Mouse (Mus musculus): ENCODE measurements around the gene Gpr137c.
A peak's percentile ranks its signal among the peaks of the same experiment; 100 is the strongest.

The Gpr137c gene

GRCm38 (mm10) chr14:45219281-45220089, at the start of gene Gpr137c:
Gpr137c (plus strand) TSS chr14:45219717.
- DNase-seq: peak; percentile 97 to 99

DNA sequence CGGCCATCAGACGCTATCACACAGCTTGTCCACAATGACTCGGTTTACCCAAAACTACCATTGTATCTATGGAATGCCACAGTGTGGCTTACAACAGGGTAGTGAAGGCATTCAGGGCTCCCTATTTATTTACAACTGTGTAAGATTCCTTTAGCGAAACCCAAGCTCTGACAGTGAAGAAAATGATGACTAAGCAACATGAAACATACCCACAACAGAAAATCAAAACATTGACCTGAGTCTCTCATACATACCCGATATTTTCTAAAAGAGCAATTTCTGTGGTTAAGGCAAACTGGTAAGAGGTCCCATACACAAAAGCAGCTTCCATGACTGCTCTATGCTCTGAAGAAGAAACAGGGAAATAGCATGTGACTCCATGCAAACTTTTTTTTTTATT, 47.3 kb upstream of the Gpr137c start:
- no peak for DNase-seq

DNA sequence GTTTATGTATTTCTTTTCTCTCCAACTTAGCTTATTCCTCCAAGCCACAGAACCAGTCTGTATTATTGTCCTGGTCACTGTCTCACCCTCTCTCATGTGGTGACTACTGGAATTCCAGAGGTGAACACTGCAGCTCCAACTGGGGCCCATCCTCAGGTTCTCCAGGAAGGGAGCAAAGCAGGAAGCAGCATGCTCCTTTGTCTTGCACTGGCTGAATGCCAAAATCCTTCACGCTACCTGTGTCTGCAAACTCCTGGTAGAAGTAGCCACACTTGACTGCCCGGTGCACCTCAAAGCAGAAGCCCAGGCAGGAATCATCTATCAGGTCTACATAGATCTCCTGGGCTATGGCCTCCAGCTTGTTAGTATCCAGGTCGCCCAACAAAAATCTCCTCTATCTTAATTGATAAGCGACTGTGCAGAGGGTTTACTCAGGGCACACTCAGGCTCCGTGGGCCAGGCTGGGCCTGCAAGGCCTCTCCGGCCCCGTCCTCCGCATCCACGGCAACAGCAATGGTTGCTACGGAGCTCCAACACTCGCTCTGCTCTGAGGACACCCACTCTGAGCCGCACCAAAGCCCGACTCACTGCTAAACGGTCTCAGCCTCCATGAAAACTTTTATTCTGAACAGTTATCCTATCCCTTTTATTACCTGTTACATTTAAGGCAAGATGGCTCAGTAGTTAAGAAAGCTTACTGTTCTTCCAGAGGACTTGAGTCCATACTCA, 44.3 kb upstream of the Gpr137c start:
- no peak for DNase-seq

DNA sequence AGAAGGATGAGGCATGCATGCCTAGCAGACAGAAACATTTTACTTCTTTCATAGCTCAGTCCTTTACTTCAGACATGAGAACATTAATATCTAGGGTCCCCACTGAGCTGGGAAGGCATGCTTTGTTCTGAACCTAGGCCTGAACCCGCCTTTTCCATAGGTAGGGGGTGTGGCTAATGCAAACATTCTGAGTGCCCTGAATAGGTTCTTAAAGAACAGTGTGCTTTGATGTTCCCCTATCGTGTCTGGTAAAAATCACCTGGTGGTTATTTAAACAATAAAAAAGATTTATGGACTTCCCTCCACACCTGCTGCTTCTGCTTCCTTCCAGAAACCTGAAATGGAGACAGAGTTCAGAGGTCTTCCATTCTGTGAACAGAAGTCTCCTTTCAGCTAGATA, 40.3 kb upstream of the Gpr137c start:
- DNase-seq: no peak

GRCm38 (mm10) chr14:45179606-45180005, 39.9 kb upstream of the Gpr137c start:
- DNase-seq: no peak

DNA sequence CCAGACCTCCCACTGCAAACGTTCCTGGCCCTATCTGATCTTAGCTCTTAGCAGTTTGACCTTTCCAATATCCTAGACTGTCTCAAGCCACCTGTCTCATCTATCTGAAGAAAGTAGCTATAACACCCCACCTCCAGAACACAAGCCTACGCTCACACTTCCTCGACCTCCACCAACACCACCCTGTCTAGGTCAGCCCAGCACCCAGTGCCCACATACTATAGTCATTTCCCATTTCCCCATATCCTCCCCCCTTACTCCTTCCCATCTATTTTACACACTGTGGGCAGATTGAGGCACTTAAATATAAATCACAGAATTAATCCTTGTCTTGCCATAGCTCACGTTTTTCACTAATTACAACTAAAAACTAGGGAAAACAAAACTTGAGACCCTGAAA, 37.9 kb upstream of the Gpr137c start:
- DNase-seq: no peak

GRCm38 (mm10) chr14:45190999-45191398, 28.5 kb upstream of the Gpr137c start:
- DNase-seq: no peak

DNA sequence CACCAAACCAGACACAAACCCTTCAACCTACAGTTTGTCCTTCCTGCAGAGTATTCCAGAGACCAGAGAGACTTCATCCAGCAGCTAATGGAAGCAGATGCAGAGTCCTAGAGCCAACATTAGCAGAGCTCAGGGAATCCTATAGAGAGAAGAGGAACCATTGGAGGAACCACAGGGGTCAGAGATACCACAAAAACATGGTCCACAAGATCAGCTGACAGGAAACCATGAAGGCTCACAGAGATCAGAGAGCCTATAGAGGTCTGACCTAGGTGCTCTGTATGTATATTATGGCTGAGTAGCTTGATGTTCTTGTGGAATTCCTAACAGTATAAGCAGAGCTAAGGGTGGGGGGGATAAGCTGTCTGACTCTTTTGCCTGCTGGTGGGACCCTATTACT, 18.9 kb upstream of the Gpr137c start:
- DNase-seq: no peak

DNA sequence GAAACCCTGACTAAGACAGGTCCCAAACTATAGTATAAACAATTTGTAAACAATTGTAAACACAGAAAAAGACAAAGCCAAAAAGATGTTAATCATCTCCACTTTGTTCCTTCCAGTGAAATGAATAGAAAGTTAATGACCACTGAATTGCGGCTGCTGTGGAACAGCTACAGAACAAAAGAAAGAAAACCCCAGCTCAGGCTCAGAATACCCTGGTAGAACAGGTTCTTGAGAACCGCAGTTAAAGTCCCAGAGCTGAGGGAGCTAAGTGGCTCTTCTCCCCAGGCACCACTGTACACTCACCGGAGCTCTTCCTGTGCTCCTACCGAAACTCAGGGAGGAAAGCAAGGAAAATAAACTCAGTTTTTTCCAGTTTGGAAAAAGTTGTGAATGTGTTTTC, 8.8 kb upstream of the Gpr137c start:
- DNase-seq: no peak

DNA sequence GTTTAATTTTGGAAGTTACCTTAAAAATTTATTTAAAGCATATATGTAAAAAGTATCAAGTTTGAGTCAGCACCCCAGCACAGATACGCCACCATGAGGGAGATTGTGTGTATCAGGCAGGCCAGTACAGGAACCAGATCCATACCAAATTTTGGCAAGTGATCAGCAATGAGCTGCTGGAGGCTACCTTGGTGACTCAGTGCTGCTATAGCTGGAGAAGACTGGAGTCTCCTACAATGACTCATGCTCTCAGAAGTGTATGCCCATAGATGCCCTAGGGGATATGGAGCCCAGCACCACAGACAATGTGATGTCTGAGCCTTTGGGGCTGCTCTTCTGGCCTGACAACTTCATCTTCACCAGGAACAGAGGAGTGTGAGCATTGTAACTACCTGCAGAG, 8.1 kb upstream of the Gpr137c start:
- no peak for DNase-seq

- no peak for DNase-seq
Observed at GRCm38 (mm10) chr14:45216711-45217340, 2.7 kb upstream of the Gpr137c start.

- no peak for DNase-seq
Observed at GRCm38 (mm10) chr14:45217693-45218092, 1.8 kb upstream of the Gpr137c start.

- peak; percentile 62 to 72 for DNase-seq
Observed at GRCm38 (mm10) chr14:45220090-45220956, 806 bp downstream of the Gpr137c start, which contains the start of gene Txndc16. Txndc16 (minus strand) TSS chr14:45220328.

- no peak for DNase-seq
Observed at GRCm38 (mm10) chr14:45220957-45221630, 1.6 kb downstream of the Gpr137c start.

DNA sequence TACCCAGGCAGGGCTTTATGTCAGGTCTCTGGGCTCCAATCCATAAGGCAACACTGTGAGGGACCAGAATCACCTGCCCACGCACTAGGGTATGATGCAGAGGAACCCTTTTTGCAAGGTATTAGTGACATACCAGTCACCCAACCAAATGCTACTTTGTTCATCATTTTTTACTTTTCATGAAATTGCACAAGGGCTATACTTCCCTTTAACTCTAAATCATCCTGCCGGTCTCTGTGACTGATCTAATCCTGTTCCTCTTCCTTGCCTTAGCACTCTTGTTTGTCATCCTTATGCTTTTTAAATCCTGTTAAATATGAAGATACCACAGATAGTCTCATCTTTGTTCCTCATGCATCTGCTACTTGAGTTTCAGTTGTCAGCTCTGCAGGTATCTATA, 19.5 kb downstream of the Gpr137c start:
- DNase-seq: no peak

DNA sequence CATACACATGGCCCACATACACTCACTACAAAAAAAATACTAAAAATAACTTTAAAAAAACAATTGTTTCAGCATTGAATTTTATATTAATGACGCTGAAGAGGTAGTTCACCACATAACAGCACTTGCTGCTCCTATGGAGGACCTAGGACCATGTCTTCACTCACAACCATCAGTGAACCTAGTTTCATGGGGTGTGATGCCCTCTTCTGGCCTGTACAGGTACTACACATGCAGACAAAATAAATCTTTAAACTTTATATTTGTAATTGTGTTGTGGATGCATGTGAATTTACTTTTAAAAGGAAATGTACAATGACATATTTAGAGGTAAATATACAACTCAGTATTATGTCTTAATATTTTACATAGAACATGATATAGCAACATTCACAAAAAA, 22.1 kb downstream of the Gpr137c start:
- DNase-seq: no peak

DNA sequence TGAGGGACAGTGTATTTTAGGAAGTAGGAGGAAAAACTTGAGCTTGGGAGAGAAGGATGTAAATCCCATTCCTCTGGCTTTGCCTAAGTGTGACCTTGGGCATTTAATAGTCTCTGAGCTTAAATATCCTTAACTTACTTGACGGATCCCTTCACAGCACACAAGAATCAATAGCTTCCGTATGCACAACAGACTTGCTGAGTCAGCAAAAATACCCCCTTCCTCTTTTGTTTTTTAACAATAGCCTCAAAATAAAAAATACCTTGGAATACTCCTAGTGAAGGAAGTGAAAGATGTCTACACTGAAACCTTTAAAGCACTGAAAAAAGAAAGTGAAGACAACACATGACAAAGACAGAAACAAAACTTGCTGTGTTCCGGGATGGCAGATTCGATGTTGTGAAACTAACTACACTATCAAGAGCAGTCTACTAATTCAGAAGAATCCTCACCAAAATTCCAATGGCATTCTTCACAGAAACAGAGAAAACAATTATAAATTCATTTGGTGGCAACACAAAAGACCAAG, 32.1 kb downstream of the Gpr137c start:
- no peak for DNase-seq

DNA sequence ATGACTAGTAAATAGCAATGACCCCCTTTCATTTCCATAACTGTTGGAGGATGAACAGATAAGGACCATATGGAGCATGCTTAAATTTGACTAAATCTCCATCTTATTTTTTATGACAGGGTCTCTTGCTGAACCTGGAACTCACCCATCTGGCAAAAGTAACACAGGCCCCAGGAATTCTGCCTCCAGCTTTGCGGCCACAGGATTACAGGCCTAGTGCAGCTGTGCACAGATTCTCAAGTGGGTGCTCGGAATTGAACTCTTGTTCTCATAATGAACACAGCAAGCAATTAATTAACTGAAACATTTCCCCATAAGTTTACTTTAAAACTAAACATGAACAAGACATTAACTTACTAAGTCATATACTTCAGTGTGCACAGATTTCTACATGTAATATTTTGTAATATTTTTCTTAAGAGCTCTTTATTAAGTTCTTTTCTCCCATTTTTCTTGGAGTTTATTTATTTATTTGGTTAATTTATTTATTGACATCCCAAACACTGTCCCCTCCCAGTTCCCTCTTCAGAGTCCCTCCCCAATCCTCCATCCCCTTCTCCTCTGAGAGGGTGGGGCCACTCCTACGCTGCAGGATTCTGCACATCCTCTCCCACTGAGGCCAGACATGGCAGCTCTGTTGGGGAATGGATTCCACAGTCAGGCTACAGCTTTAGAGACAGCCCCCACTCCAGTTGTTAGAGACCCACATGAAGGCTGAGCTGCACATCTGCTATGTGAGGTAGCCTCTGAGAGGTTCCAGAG, 44.5 kb downstream of the Gpr137c start:
- no peak for DNase-seq

DNA sequence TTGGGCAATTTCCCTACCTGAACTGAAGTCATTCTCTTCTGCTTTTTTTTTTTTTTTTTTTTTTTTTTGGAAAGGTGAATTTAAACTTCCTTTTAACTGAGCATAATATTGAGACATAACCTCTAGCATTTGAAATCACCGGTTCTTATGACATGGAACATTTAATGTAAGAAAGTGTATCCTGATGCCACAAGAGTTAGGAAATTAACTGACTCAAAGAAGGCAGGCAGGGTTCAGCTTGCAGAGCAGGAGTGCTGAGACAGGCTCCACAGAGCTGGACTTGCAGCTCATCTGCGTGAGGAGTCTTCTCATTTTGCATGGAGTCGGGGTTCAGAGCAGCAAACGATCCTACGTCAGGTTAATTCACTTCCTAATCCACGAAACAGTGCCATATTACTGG, 56.3 kb downstream of the Gpr137c start:
- no peak for DNase-seq

GRCm38 (mm10) chr14:45282066-45282465, 62.5 kb downstream of the Gpr137c start:
- no peak for DNase-seq

DNA sequence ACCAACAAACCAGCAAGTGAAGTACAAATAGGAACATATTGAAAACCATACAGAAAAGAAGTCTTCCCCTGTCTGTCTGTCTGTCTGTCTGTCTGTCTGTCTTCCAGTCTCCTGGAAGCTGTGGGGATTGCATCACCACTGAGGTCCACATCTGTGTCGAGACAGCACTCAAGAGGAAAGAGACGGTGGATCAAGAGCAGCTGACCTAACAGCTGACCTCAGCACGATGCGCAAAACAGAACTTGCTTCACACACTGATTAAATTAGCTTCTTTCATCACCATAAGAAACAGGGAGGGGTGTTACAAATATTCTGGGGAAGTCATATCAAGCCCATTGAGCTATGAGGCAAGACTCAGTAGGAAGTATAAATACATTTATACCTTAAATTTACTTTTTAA, 72.1 kb downstream of the Gpr137c start:
- no peak for DNase-seq

All from thymus, postnatal 36 days (tissue).